Mouse (Mus musculus): ENCODE data around the gene Fosb.

Fosb gene

DNA sequence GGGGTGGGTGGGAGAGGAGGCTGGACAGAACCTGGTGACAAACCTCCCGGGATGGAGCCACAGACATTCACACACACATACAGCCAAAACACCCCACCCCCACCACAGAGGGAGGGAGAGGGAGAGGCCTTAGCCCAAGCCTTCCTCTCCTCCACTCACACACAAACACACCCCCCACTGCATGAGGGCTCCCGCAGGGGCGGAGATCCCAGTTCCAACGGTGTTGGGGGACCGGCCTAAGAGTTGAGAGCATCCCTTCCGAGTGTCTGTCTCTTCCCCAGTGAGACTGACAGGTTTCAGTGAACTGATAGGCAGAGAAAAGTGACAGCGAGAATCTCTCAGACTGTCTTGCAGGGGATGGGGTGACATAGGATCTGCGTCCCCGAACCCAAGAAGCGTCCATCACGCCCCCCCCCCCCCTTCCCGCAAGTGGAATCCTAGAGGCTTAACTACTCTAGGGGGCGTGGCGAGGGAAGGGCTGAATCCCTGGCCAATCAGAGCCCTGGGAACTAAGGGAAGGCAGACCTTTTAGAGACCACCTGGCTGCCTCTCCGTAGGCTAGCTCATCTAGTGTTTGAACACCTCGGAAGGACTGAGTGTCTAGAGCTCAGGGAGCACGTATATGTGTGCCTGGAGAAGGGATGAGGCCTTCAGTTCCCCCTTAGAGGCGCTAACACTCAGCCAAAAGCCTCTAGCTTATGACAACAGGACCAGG lies 2.0 kb downstream of the Fosb start:
- no peak for DNase-seq (ENCODE audit: low read depth in 1 of 2, low spot score in 2 of 2)

DNA sequence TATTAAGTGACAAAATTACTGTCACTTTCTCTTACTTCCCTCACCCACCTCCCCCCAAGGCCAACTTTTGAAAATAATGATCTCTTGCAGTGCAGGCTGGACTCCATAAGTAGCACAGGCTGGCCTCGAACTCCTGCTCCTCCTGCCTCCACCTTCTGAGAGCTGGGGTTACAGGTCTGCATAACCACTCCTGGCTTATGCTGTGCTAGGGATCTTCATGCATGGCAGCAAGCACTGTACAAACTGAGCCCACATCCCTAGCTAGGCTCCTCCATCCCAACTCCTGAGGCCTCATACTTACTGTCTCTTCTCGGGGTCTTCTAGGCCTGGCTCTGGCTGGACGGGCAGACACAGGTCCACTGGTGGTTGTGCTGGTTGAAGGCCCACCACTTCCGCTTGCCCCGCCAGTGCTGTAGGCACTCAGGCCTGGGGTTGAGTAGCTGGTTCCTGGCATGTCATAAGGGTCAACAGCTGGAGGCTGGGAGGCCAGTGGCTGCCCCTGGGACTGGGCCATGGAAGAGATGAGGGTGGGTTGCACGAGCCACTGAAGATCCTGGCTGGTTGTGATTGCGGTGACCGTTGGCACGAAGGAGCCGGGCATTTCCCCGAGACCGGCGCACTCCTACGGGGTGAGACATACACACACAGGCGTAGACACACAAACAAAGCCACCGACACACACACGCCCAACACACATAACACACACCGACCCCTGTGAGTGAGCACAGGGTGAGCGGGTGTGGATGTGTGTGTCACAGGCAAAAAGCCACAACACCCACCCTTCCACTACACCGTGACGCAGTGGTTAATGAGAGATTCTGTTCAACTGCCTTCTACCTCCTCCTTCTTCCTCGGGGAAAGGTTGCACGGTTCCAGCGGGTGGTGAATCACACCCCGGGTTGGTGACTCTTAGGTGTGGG lies 2.8 kb downstream of the Fosb start:
- no peak for DNase-seq (ENCODE audit: low read depth in 1 of 2, low spot score in 2 of 2)

- no peak for DNase-seq (ENCODE audit: low read depth in 1 of 2, low spot score in 2 of 2)
Measured at GRCm38 (mm10) chr7:19305796-19306765, 3.8 kb downstream of the Fosb start.

GRCm38 (mm10) chr7:19305413-19305735 lies 4.5 kb downstream of the Fosb start:
- DNase-seq (ENCODE audit: low read depth in 1 of 2, low spot score in 2 of 2) = no peak

- DNase-seq (ENCODE audit: low read depth in 1 of 2, low spot score in 2 of 2) = no peak
Measured at GRCm38 (mm10) chr7:19304501-19305412, 5.1 kb downstream of the Fosb start.

GRCm38 (mm10) chr7:19303770-19304169 lies 6.1 kb downstream of the Fosb start:
- peak in 1 of 2 experiments; percentile 76 for DNase-seq (ENCODE audit: low read depth in 1 of 2, low spot score in 2 of 2)

GRCm38 (mm10) chr7:19303046-19303305 lies 6.9 kb downstream of the Fosb start:
- DNase-seq (ENCODE audit: low read depth in 1 of 2, low spot score in 2 of 2) = no peak

DNA sequence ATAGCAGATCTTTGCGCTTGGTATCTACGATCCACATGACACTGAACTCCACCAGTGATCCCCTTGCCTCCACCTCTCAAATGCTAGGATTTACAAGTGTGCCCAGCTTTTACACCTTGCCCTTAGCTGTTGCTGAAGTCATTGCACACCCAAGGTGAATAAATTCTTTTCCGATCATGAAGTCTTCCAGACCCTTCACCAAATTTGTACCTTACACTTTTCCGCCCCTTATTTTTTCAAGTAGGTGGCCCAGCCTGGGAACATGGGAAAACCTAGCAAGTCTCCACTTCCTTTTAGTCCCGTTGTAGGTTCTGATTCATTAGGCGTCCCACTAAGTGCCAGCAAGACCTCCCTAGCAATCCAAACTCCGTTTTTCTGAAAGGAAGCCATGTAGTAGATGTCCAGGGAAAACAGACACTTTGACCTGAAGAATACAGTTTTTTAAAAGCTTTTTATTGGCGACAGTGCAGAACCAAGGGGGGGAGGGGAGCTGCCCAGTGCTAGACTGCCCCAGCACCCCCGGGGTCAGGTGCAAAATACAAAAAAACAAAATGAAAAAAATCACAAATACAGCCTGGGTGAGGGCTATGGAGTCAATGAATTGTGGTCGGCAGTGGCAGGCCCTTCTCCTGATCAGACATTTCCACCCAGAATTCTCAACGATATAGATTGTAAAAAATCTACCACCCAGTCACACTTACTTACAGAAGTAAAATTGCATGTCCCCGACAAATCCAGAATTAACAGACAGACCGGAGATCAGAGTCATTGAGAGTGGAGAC lies 7.4 kb downstream of the Fosb start:
- no peak for DNase-seq (ENCODE audit: low read depth in 1 of 2, low spot score in 2 of 2)

DNA sequence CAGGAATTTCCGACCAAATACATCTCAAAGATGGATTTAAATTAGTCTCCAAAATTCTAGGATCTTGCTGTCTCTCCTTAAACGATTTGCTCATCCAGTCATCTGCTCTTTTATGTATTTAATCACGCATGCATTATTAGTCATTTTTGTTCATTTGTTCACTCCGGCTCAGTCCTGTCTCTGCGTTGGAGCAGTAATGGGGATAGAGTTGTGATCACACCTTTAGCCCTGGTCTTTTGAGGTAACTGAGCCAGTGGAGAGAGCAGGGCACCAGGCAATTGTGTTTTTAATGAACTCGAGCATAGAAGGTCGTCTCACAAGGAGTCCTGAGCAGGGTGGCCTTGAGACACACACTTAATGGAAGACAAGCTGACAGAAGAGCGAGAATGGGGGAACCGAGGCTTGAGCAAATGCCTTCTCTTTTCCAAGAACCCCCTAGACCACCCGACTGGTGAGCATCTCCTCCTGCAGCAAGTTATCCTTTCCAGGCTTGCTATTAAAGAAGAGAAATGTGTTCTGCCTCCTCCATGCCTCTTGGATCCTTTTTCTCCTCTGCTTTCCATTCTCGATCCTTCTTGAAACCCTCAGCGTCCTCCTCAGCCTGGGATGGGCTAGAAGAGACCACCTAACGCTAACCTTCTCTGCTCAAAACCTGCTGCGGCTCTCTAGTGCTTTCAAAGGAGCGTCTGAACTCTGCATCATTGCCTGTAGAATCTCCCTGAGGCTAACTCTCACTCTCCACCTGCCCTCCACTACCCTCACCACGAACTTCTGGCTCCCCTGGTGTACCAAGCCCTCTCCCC lies 8.2 kb downstream of the Fosb start:
- peak in 1 of 2 experiments; percentile 31 for DNase-seq (ENCODE audit: low read depth in 1 of 2, low spot score in 2 of 2)

- DNase-seq (ENCODE audit: low read depth in 1 of 2, low spot score in 2 of 2) = peak in 1 of 2 experiments; percentile 63
Measured at GRCm38 (mm10) chr7:19300501-19301421, 9.1 kb downstream of the Fosb start.

DNA sequence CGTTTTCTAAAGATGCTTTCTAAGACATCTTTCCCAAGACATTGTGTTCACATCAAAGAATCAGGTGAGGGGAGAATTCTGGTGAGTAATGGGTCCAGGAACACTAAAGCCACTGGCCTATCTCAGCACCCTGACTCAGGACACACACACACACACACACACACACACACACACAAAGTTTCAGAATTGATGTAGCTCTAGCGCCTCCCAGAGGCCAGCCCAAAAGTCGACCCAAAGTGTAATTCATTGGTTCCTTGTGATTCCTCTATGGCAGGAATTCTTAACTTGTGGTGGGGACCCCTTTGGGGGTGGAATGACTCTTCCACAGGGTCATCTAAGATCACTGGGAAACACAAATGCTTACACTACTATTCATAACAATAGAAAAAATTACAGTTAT lies 10.7 kb downstream of the Fosb start:
- no peak for DNase-seq (ENCODE audit: low read depth in 1 of 2, low spot score in 2 of 2)

GRCm38 (mm10) chr7:19297794-19298193 lies 12.1 kb downstream of the Fosb start:
- DNase-seq (ENCODE audit: low read depth in 1 of 2, low spot score in 2 of 2) = no peak

DNA sequence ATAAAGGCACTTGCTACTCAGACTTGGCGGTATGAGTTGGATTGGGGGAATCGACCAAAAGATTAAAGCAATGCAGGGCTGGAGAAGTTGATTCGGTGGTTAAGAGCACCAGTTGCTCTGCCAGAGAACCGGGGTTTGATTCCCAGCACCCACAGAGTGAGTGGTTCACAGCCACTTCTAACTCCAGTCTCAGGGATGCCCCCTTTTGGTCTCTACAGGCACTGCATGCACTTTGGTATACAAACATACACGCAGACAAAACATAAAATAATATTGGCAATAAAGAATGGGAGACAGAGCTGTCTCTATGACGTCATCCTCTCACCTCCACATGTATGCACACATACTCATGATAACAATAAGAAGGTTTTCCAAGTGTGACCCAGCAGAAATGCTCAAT lies 12.8 kb downstream of the Fosb start:
- no peak for DNase-seq (ENCODE audit: low read depth in 1 of 2, low spot score in 2 of 2)

DNA sequence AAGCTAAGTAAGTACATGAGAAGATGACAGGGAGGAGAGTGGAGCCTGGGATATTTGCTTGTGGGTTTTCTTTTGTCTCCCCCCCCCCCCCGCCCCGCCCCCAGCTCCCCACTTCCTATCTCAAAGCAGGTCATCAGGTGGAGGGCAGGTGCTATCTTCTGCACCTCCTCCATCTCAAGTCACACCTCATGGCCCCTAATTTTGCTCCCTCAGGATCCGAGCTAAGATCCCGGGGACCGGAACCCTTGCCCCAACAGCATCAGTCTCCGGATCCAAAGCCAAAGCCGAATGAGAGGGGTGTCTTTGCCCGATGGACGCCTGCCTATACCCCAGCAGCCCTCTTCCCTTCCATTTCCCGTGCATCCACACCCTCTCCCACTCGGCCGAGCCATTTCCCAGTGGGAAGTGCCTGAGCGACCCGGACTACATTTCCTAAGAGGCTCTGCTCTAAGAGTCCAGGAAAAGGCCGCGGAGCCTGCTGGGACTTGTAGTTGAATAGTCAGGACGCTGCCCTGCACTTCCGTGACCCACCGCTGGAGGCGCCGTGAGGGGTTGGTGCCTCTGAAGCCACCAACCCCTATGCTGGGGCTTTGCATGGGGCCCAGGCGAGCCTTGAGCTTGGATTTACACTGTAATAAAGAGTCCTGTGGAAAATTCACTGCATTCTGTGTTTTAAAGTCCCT lies 14.2 kb downstream of the Fosb start:
- DNase-seq (ENCODE audit: low read depth in 1 of 2, low spot score in 2 of 2) = peak in 1 of 2 experiments; percentile 86

- no peak for DNase-seq (ENCODE audit: low read depth in 1 of 2, low spot score in 2 of 2)
Measured at GRCm38 (mm10) chr7:19290969-19291596, 18.8 kb downstream of the Fosb start.

- peak in 1 of 2 experiments; percentile 47 for DNase-seq (ENCODE audit: low read depth in 1 of 2, low spot score in 2 of 2)
Measured at GRCm38 (mm10) chr7:19284763-19285162, 25.1 kb downstream of the Fosb start.

DNA sequence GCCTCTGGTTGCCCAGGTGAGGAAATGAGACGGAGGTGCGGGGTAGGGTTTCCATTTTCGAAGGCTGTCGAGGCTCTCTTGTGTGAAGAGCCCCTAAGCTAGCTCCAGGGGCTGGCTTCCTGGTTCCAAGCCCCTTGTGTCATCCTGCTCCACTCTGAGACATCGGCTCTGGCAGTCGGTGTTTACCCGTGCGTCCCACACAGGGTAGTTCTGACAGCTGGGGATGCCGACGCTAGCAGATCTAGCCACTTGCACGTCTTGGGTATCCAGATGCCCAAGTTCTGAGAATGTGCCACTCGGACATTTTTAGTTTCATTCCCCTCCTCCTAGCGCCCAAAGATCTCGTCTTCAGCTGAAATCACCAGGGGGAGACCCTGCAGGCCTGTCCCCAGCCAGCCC lies 26.4 kb downstream of the Fosb start:
- no peak for DNase-seq (ENCODE audit: low read depth in 1 of 2, low spot score in 2 of 2)

Measured in monocyte, adult 2 months (primary cell).